Mouse (Mus musculus): ENCODE measurements at regions not wholly inside any gene's neighbourhood (a gene's known extent, or its start where the extent isn't known, plus 50 kb on each side); places are given as distances from the start of the nearest gene placed in this dataset.

DNA sequence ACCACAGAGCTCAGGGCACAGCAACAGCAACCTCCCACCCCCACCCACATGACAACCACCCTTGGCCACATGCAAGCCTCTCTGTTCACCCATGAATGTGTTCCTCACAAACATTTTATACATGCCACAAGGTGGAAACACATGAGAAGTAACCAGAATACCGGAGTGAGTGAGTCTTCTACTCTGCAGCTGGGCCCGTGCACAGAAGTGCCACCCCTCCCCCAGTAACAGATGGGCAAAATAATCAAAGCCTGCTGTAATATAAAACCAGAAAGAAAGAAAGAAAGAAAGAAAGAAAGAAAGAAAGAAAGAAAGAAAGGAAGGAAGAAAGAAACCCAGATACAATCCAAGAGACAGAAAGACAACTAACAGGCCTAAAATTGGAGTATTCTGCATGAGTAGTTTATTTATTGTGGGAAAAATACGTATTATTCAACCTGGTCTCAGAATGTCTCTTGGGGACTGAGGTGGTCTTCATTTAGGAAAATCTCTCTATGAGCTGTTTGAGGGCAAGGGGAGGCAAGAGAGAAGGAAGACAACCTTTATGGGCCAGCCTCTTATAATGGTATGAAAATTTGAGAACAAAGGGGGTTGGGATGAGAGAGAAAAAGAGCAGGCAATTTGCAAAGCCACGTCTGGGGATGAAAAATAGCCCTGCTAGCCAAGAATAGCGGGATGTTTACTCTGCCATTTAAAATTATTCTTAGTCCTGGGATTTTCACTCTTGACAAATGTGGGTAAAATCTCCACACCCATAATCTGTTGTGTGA, 160.2 kb downstream of the Sox4 start:
- ATAC-seq, result no peak

GRCm38 (mm10) chr13:28792461-28793165, 160.9 kb downstream of the Sox4 start:
- ATAC-seq, result no peak

DNA sequence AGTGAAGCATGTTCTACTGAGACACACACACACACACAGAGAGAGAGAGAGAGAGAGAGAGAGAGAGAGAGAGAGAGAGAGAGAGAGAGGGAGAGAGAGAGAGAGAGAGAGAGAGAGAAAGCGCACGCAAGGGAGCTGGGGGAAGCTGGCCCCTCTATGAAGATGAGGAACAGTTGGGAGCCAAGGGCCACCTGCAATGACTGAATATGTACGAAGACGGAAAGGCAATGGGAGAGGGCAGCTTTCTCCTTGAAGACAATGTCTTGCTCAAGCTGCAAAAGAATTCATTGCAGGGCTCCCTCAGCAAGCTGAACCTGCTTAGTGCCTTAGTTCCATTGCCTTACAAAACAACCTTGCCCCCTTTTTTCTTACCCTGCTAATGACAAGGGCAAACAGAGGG, 163.1 kb downstream of the Sox4 start:
- no peak for ATAC-seq

DNA sequence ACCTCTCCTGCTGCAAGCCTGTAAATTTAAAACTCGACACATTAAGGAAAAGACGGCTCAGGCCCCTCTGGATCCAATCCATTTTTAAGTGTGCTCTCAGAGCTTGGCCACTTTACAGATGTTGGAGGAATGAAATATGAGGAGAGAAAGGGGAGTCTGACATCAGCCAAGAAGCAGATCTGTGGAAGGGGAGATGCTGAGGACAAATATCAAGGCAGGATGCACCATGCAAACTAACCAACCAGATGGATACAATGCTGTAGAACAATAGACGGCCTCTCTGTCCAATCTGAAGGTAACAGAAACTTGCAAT, 166.2 kb downstream of the Sox4 start:
- ATAC-seq, result no peak

GRCm38 (mm10) chr13:28786629-28787330, 166.7 kb downstream of the Sox4 start:
- ATAC-seq, result no peak

DNA sequence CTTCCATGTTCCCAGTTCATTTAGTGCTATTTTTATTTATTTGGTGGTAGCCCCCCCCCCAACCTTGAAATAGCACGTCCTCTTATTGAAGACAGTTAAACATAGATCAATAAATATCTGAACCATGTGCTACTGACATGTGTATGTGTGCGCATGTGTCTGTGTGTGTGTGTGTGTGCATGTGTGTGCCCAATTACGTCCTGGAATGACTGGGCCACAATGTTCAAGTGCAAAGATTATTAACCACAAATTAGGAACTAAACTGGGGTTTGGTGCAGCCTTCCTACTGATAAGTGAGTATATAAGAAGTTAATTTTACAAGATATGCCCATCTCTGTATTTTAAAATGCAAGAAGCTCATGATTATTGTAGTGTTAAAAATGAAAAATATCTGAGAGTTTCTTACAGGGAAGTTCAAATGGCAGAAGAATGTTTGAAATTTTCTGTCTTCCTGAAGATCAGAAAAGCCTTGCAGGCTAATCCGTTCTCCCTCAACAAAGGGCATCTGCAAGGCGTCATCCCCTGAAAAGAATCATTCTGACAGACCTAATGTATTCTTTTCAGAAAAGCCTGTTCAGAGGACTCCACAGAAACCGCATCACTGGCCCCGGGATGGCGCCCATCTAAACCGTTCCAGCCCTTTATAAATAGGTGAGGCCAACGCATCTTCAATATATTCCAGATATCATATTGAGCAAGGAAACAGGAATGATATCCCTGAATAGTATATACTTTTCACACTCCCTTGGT, 170.8 kb downstream of the Sox4 start:
- no peak for ATAC-seq

GRCm38 (mm10) chr13:28782081-28782480, 171.4 kb downstream of the Sox4 start:
- no peak for ATAC-seq

DNA sequence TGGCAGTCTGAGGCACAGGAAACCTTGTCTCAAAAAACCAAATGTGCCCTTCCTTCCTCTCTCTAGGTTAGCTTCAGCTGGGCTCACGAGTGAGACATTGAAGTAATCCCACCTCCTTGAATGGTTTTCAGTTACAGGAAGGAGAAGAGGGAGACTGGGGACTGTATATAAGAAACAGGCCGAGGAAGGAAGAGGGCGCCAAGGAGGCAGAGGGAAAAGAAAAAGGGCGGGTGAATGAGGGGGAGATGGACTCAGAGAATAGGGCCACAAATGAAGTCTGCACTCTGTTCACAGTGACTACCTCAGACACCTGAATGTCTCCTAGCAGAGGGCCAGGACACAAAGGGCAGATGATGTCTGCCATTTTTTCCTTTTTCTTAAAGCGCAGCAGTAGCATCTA, 171.9 kb downstream of the Sox4 start:
- ATAC-seq, result no peak

DNA sequence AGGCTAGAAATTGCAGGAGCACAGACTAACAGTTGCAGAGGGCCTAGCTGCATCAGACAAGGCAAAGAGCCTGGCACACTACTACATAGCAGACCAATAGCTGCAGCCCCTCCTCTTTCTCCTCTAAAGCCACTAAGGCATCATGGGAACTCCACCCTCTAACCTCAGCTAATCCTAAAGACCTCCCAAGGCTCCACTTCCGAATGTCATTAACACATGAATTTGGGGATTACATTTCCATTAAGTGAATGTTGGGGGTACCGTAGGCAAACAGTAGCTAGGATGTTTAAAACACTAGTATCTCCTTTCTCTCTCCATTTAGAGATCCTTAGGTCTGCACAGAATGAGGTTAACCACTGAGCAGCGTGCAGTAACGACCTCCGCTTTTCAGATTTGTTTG, 173.1 kb downstream of the Sox4 start:
- ATAC-seq, result no peak

- ATAC-seq, result no peak
Measured at GRCm38 (mm10) chr13:28775142-28775815, 178.2 kb downstream of the Sox4 start.

- no peak for ATAC-seq
Measured at GRCm38 (mm10) chr13:28774649-28775048, 178.9 kb downstream of the Sox4 start.

GRCm38 (mm10) chr13:28773466-28773865, 180.0 kb downstream of the Sox4 start:
- no peak for ATAC-seq

- ATAC-seq, result no peak
Measured at GRCm38 (mm10) chr13:28770531-28770930, 183.0 kb downstream of the Sox4 start.

DNA sequence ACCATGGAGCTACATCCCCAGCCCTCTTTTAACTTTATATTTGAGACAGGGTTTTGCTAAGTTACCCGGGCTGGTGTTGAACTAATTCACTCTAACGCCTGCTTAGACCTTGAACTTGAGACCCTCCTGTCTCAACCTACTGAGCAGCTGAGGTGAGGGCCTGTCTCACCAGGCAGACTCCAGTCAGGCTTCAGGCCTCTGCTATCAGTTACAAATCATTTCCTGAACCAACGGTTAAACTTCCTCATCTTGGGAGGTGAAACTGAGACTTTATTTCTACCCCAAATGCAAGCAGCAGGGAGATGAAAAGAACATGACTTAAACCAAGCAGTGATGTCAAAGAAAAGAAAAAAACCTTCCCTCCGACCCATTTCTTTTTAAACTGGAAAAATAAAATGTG, 183.5 kb downstream of the Sox4 start:
- ATAC-seq, result no peak

DNA sequence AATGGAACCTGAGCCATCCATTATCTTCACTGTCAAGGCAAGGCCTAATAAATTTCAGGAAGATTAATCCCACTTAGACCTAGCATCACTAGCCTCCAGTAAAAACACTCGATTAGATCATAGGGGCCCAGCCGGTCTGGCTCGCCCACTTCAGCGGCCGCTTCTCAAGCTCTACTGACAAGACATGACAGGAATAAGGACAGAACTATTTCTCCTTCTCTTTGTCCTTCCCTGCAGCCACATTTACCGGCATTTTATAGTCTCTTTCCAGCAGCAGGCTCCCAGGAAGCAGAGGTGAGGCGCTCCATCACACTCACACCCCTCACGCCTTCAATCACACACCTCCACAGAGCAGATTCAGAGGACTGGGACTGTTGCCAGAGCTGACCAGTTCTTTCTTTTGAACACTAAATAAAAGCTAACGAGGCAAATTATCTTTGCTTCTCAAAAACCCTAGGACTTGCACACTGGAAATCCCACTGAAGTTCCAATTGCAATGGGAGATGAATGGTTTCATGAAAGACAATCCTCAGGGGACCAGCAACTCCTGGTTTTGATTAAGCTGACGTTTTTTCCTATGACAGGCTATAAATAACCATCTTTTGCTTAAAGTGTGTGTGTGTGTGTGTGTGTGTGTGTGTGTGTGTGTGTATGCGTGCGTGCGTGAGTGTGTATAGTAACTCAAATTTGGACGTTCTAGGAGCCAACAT, 184.6 kb downstream of the Sox4 start:
- ATAC-seq, result no peak

DNA sequence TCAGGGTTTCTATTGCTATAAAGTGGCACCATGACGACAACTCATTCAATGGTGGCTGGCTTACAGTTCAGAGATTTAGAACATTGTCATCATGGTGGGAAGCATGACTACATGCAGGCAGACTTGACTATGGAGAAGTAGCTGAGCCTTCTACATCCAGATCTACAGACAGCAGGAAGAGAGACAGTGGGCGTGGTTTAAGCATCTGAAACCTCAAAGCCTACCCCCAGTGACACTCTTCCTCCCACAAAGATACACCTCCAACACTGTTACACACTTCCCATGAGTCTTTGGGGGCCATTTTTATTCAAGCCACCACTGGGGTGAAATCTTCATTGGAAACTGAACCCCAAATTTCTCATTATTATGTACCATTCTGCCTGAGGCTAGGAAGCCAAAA, 191.0 kb downstream of the Sox4 start:
- no peak for ATAC-seq

DNA sequence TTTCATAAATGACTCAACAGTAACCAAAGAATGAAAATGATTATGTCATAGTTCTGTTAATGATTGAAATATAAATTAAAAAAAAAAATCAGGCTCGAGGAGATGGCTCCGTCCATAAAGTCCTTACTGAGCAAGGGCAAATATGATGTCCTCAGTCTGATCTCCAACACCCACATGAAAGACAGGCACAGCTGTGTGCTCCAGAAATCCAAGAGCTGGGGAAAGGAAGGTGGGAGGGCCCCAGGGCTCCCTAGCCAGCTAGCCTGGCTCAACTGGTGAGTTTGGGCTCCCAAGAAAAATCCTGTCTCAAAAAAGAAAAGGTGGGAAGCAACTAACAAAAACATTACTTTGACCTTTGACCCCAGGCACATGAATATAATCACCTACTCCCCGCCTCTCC, 194.5 kb downstream of the Sox4 start:
- no peak for ATAC-seq

- peak; percentile 87 for ATAC-seq
Measured at GRCm38 (mm10) chr13:28757846-28758522, 195.5 kb downstream of the Sox4 start.

DNA sequence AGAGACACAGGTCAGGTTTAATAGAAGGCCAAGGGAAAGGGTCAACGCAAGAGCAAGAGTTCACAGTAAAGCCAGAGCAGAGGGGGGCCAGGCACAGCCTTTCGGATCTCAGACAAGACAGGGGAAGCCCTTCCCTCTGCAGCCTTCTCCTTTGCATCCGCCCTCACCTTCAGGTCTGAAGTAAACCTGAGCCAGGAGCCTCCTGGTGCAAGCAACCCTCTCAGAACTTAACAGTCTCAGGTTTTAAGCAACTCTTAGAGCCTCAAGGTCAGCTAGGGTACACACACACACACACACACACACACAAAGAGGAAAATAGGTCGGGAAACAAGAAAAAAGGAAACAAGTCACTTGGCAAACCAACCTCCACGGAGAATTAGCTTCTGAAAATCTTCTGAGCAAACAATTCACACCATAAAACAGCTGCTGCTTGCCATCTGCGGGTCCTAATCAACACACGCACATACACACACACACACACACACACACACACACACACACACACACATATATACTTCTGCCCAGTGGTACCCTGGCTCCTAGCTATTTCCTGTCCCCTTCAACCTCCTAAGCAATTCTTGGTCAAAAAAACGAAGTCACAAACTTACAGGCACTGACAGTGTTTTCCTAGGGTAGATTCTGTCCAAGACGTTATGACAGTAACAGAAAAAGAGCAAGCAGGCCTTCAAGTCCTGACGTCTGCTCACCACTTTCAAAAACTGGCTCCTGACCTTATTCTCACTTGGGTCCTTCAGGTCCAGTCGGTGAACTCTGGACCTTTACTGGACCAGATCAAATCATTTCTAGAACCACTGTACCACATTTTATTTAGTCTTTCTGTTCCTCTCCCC, 196.4 kb downstream of the Sox4 start:
- ATAC-seq, result peak; percentile 18

DNA sequence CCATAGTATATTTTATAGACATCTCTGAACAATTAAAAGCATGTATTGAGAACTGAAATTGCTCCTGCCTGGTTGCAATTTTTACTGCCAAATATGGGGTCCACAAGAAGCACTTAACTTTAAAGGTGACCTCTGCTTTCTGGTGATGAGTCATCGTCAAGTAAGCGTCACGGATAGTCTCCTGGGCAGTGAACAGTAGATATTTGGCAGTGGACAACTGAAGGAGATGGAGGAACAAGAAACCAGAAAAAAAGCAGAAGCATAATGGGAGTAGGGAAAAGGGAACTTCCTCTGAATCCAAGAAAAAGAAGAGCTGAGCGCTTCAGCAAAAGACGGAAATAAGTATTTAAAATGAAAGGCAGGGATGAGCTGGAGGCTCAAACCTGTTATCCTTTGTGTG, 199.3 kb downstream of the Sox4 start:
- no peak for ATAC-seq

All from inflammation-experienced regulatory T-cells, adult 6 months (primary cell).